Mouse (Mus musculus) CD4-positive naive resting alpha-beta T cell, adult 57 days (primary cell): ENCODE data around the gene Urb2. TPM values are rescaled to one million over a fixed set of nuclear protein-coding genes. Genes with fewer than 3 reads are reported as not detected.

Experiments used
- total RNA-seq: library from RNA; stranded (reverse); gene quantifications from one replicate; pipeline ENCODE4 v1.2.4, GENCODE M21; 2023

The Urb2 gene
- 21.1 TPM for total RNA-seq

GRCm38 (mm10) chr8:124021237-124022227 is at the start of gene Urb2, which contains the start of gene Taf5l:
Urb2 (plus strand) TSS chr8:124021508.
Taf5l (minus strand) TSS chr8:124021397.

DNA sequence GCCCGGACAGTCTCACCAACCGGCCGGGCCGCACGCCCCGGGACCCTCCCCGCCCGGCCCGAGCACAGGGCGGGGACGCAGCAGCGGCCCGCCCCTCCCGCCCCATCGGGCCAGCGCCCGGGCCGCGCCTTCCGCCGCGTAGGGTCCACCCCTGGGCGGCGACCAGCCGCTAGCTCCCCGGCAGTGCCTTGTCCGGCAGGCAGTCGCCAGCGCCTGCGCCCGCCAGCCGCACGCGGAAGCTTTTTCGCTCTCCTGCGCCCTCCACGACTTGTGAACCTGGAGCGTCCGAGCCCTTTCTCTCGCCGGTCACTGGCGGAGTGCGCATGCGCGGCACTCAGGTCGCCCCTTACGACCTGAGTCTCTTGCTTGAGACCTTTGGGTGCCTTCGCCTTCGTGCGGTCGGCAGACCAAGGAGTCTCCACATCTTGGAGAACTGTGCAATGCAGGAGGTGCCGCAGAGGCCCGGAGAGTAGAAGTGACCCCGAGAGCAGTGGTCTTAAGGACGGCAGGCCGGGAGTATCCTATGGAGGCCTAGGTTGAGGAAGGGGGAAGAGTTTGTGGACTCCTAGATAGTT is 38.4 kb upstream of the Urb2 start, which contains the start of gene Abcb10:
Abcb10 (minus strand) TSS at position 297 of the 575 bp plus-strand sequence.

Other genes starting within 250 kb of the Urb2 start
- gene Rab4a, start 215.5 kb upstream of the Urb2 start, total RNA-seq, result 3.5 TPM
- 23.4 TPM for gene Ccsap, start 161.3 kb upstream of the Urb2 start, total RNA-seq
- 0.68 TPM for gene Acta1, start 126.8 kb upstream of the Urb2 start, total RNA-seq
- 21.5 TPM for gene Nup133, start 72.2 kb upstream of the Urb2 start, total RNA-seq
- gene Abcb10, start 38.4 kb upstream of the Urb2 start, total RNA-seq, result 2.1 TPM
- 60.3 TPM for gene Taf5l, start 111 bp upstream of the Urb2 start, total RNA-seq
- gene Galnt2, start 209.9 kb downstream of the Urb2 start, total RNA-seq, result 23.6 TPM